Mouse (Mus musculus): ENCODE measurements around the gene Tmem56.

DNA sequence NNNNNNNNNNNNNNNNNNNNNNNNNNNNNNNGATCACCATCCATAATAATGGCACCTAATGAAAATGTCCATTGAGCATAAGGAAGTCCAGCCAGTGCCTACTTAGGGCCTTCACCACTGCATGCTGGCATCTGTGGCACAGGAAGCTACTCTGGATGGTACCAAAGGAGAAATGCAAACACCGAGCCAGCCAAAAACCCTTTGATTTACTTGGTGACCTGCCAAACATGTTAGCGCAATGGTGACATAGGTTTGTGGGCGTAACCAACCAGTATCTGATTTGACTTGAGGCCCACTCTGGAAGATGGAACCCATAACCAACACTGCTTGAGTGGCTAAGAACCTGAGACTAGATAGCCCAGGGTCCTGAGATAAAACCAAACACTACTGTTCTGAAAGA, 97.7 kb downstream of the Tmem56 start:
- TF ChIP-seq POLR2A (IDR thresholded peaks at IDR 0.05; ENCODE audit: control insufficient read depth, low read depth, low read length) (no peak), CTCF (IDR thresholded peaks at IDR 0.05; ENCODE audit: control insufficient read depth, insufficient read depth, insufficient replicate concordance, low read depth, low read length) (no peak)

All from testis, adult 2 months (tissue).